Mouse (Mus musculus): ENCODE measurements around the gene Ankrd26. TPM values are rescaled to one million over a fixed set of nuclear protein-coding genes. Genes with fewer than 3 reads are reported as not detected.

Ankrd26 gene
- total RNA-seq, 2 experiments from 2014 or later = 1.8 to 9.7 TPM

GRCm38 (mm10) chr6:118482125-118482524 is 79.9 kb downstream of the Ankrd26 start:
- no peak for ATAC-seq (ENCODE audit: poor library complexity, severe bottlenecking)

GRCm38 (mm10) chr6:118478957-118479708 is 82.9 kb downstream of the Ankrd26 start, which contains the start of gene Zfp9:
Gene Zfp9 (minus strand): TSS chr6:118479320.
- peak; percentile 66 for ATAC-seq (ENCODE audit: poor library complexity, severe bottlenecking)

- ATAC-seq (ENCODE audit: poor library complexity, severe bottlenecking) = no peak
These were observed 83.9 kb downstream of the Ankrd26 start for GRCm38 (mm10) chr6:118477875-118478785.

- ATAC-seq (ENCODE audit: poor library complexity, severe bottlenecking) = no peak
These were observed 99.8 kb downstream of the Ankrd26 start for GRCm38 (mm10) chr6:118462069-118462705.

- ATAC-seq (ENCODE audit: poor library complexity, severe bottlenecking) = no peak
These were observed 104.3 kb downstream of the Ankrd26 start for GRCm38 (mm10) chr6:118457726-118458125.

- peak; percentile 98 for ATAC-seq (ENCODE audit: poor library complexity, severe bottlenecking)
These were observed 106.9 kb downstream of the Ankrd26 start, which contains the start of gene Zfp248 for GRCm38 (mm10) chr6:118455042-118455631. Gene Zfp248 (minus strand): TSS chr6:118455528.

GRCm38 (mm10) chr6:118454452-118454851 is 107.6 kb downstream of the Ankrd26 start:
- ATAC-seq (ENCODE audit: poor library complexity, severe bottlenecking) = no peak

Other genes starting within 250 kb of the Ankrd26 start
- 20.4 and 23.3 TPM in 2 replicates for gene Bms1, start 142.8 kb downstream of the Ankrd26 start, total RNA-seq (2015)
- gene Bms1, start 142.8 kb downstream of the Ankrd26 start, total RNA-seq (2017) = 53.9 and 57.7 TPM in 2 replicates
- gene Zfp248, start 106.7 kb downstream of the Ankrd26 start, total RNA-seq (2015) = 0.22 and 1.1 TPM in 2 replicates
- gene Zfp248, start 106.7 kb downstream of the Ankrd26 start, total RNA-seq (2017) = 0.20 and 0.81 TPM in 2 replicates
- 0.22 TPM in 1 of 2 replicates, not detected in the other for gene Zfp9, start 82.9 kb downstream of the Ankrd26 start, total RNA-seq (2015)
- gene Zfp9, start 82.9 kb downstream of the Ankrd26 start, total RNA-seq (2017) = not detected in 2 replicates

Data from megakaryocyte, adult 5-6 weeks (primary cell).